Mouse (Mus musculus) frontal cortex, adult 2 months (tissue): ENCODE data around the gene Olfr1377. TPM values are rescaled to one million over a fixed set of nuclear protein-coding genes. Genes with fewer than 3 reads are reported as not detected.
"Not testable (repeated sequence)": the region's sequence is repeated elsewhere in the genome, so short reads cannot be mapped to it uniquely, and the experiment has no call there.

Source experiments
- DNase-seq, 2 experiments: peaks; one replicate each; pipeline ENCODE4 v3.0.0; 2022; ENCODE audit warnings: low spot score in 1 of 2; ENCODE audit errors: extremely low spot score in 1 of 2
- polyA plus RNA-seq: library from polyadenylated mRNA; depleted of rRNA; stranded (reverse); fragments of >200 nt; gene quantifications from 2 replicates; pipeline ENCODE4 v1.2.3, GENCODE M21; 2012; rRNA removed

Gene Olfr1377
- not detected in 2 replicates for polyA plus RNA-seq

DNA sequence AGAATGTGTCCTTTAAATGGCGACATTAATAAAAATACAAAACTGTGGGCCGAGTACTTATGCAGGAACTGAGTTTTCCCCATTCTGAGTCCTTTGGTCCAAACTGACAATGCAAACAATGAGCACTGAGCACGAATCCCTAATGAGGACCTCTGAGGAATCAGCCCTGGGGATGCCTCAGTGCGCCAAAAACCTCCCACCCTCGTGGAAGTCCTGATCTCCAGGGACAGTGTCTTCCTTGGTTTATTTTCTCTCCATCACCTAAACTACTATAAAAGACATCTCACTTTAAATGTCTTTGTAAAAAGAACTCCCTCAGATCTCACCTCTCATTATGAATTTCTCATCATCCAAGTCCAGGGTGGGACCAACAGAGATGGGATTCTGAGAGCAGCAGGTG, at the start of gene Olfr1377:
Gene Olfr1377 (plus strand): TSS at position 301 of the 400 bp plus-strand sequence.
- DNase-seq: no peak

DNA sequence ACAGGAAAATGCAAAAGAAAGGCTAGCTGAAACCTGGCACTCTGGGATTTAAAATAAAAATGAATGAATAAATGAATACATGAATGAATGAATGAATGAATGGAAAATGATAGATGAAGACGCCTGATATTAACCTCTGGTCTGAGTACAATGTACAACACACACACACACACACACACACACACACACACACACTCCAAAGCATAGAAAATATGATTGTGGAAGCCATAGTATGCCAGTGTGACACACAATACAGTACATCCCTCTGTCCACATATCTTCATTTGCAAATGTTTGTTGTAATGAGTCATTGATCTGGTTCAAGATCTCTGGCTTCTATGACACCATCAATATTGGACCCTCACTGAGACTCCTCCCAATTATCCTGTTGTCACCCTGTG, 49.7 kb upstream of the Olfr1377 start:
- no peak for DNase-seq

DNA sequence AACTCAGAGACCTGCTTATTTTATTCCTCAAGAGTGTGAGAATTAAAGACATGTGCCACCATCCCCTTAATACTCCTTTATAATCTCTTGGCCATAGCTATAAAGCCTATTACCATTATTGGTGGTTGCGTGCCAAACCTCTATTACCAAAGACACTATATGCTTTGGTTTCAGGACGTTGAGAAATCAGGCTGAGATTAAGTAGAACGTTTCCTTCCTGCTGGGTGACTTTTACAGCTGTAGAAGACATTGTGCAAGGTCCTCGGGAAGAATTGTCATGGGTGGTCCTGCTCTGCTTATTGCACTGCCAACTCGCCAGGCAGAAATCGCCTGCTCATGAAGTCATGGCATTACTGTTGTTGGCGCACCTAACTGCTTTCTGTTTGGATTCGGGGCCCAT, 43.3 kb upstream of the Olfr1377 start:
- DNase-seq: no peak

DNA sequence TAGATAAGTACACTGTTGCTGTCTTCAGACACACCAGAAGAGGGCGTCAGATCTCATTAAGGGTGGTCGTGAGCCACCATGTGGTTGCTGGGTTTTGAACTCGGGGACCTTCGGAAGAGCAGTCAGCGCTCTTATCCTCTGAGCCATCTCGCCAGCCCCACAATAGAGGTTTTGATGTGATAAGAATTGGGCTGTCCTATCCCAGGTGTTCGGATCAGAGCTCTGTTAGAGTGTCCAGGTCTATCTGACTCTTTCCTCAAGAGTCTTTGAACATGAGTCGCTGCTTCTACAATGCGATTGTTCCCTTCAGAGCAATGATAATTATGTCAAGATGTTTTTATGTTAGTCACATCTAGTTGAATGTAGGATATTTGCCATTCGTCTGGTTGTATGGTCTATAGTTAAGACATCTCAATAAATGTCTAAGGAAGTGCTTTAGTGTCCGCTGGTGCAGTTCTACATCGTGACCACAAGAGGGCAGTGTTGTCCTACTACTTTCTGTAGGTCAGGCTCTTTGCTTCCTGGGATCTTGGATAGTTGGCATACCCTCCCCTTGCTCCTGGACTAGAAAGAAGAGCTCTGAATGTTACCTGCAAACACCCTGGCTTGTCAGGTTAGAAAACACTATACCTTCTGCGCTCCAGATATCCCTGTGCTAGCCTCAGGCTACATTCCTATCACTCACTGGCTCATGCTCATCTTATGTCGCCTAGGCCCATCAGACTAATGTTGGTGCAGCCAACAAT, 42.0 kb upstream of the Olfr1377 start:
- peak in 1 of 2 experiments; percentile 66 for DNase-seq

DNA sequence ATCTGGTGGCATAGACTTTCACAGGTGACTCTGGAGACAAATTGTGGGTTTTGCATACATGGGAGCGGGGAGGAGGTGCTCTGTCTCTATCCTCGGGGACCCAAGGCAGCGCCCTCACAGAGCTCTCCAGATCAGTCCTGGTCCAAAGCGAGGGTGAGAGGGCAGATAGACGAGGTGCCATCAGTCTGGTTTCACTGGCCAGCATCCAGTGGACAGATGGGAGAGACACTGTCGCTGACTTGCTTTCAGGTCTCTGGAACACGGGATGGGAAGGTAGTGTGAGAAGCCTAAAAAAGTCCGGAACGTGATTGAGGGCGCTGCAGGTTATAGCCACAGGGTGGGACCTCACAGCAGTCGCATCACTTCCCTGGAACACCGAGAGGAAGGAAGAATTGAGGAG, 39.4 kb upstream of the Olfr1377 start:
- DNase-seq: no peak

DNA sequence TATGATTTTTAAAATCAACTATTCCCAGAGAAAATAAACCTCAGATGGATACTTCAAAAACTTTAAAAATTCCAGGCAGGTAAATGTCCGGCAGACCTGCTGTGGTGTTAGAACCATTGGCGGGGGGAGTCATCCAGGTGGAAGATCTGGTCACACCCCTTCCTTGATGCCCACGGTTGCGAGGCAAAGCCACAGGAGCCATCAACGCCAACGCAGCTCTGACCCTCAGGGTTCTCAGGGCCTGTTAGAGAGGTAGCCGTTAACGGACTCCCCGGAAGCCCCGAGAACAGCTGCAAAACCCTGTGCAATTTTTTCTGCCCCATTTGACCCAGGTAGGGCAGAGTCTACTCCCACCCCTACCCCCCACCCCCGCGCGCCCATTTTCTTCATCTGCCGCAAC, 38.3 kb upstream of the Olfr1377 start, which contains the start of gene 4933414I15Rik:
Gene 4933414I15Rik (minus strand): TSS at position 260 of the 400 bp plus-strand sequence.
- DNase-seq: no peak

DNA sequence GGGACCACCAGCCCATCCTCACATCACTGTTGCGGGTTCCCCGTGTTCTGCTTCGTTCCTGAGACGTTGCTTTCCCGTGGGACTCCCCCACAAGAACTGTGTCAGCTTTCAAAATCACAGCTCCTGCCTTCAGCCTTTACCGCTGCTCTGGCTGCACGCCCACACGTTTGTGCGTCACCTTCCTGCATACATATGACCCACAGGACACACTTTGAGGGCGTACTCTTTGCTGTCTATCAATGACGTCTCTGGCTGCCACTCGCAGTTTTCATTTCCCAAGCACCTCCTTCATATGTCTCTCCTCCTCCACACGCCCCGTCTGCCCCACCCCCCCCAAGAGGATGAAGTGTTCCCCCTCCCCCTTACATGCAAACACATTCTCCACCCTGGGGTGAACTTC, 29.5 kb upstream of the Olfr1377 start:
- DNase-seq: peak; percentile 10 to 61

DNA sequence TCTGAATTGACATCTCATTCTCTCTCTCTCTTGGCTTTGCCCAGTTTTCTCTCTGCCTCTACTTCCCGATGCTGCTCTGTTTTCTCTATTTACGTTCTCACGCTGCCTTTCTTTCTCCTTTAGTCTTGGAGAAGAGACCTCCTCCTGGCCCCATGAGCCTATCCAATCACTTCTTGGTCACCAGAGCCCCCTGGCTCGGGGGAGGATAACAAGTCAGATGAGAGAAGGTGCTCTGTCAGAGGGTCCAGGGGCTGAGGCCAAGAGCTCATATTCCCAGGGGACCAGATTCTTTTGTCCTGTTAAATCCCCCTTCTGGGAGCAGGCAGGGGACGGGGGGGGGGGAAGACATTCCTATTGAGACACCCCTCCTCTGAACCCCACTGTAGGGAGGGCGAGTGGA, 28.1 kb upstream of the Olfr1377 start, which contains the start of gene Prop1:
Gene Prop1 (minus strand): TSS at position 101 of the 400 bp plus-strand sequence.
- DNase-seq: no peak

DNA sequence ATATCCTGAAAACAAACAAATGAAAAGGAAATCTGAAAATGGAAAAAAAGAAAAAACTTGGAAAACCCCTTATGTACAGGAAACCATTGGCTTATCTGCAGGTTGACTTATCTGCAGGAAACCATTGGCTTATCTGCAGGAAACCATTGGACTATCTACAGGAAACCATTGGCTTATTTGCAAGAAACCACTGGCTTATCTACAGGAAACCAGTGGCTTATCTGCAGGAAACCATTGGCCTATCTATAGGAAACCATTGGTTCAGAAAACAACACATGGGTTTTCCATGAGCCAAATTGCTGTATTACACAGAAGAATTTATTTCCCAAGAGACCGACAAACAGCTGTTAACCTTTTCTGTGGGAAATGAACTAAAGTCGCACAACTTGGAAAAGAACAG, 16.9 kb upstream of the Olfr1377 start:
- DNase-seq: no peak

DNA sequence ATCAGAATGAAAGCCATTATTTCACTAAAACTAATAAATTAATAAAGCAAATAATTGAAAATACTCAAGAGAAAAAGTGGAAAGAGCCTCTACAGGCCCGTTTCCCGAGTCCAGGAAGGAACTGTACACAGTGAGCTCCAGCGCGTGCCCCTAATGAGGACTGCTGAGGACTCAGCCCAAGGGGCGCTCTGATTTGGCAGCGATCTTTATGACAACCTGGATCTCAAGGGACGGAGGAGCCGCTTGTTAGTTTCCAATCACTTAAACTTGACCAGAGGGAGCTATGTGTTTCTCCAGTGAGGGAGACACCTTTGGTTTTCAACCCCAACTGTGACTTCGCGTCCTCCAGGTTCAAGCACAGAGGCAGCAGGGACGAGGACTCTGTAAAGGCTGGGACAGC, 15.5 kb upstream of the Olfr1377 start, which contains the start of gene Olfr1378:
Gene Olfr1378 (plus strand): TSS at position 301 of the 400 bp plus-strand sequence.
- DNase-seq: no peak

DNA sequence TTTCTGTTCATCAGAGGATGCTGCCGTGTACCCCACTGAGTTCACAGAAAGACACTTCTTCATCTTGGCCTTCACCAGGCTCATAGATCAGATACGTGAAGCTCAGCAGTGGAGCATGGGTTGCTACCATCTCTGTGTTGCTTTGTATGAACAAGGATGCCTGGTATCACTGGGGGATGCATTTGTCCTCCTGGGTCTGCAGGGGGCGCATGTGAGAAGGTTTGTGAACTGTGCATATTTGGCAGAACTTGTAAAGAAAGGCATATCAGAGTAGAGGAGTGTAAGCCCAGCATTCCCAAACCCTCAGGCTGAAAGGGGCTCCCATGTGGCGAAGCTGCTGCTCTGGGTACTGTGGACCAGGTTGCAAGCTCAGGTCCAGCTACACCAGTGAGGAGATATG, 4.6 kb upstream of the Olfr1377 start:
- DNase-seq: peak in 1 of 2 experiments; percentile 0

DNA sequence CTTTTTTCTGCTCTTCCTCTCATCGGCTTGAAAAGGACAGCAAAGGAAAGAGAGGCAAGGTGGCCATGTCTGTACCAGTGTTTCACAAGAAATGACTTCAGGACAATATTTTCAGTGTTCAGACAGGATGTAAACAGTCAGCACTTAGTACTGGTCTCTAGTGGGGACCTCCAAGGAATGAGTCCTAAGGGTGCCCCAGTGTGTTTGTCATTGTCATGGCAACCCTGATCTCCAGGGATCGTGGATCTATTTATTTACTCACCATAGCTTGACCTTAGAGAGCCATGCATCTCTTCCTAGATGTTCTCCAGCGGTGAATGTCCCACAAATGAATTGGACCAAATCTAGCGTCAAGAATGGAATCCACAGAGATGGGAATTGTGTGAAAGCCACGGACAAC, 21.5 kb downstream of the Olfr1377 start, which contains the start of gene Olfr51:
Gene Olfr51 (plus strand): TSS at position 301 of the 400 bp plus-strand sequence.
- DNase-seq: no peak

DNA sequence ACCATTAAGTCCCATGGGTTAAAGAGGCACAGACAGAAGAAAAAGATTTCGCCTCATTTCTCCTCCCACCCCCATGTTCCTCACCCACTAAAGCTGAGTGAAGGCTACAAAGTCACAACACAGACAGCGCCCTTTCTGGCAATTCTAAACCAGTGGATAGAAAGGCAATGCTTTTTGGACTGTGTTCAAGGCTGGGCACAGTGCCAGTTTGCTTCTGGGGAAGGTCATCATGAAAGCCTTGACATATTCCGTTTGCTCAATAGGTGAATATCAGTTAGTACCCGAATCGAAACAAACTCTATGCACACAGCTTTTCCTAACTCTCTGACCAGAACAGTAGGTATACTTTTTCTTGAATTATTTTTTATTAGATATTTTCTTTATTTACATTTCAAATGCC, 30.1 kb downstream of the Olfr1377 start:
- DNase-seq: no peak

DNA sequence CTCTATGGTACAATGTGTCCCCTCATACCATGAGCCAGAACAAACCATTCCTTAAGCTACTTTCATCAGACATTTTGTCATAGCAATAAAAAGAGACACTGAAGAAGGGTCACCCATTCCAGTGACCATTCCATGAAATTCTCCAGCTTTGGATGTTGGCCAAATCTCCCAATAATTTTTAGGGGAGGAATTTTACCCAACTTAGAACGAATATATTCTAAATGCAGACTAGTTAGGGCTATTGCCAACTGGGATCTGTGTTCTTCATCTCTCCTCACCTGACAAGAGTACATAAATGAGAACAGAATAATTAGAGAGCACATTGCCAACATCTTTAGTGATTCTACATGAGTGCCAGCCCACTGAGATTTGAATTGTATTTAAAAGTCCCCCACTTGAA, 32.2 kb downstream of the Olfr1377 start, which contains the start of gene Olfr54:
Gene Olfr54 (plus strand): TSS at position 301 of the 400 bp plus-strand sequence.
- DNase-seq: no peak

DNA sequence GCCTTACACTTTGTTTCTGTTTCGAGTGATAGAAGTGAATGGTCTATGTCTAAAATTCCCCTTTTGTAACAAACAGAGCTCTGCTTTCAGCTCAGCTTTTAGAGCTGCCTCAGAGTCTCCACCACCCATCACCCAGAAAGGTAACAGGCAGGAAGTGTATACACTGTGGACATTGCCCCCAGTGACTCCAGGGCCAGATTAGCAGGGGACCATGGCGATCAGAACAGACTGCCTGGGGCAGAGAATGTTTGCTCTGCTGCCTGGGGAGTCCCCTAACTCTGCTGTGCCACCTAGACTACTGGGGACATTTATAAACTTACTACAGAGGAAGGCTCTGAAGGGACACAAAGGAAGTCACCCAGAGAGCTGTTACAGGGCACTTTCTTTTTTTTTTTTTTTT, 34.6 kb downstream of the Olfr1377 start:
- no peak for DNase-seq

DNA sequence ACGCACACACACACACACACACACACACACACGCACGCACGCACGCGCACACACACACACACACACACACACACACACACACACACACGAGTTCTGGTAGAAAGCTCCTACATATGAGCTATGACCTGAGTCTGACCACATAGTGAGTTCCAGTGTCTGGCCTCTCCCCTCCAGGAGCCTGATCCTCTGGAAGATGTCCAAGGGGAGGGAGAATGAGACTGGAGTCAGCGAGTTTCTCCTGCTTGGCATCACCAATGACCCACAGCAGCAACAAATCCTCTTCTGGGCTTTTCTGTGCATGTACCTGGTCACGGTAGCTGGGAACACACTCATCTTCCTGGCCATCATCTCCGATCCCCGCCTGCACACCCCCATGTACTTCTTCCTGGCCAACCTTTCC, 45.0 kb downstream of the Olfr1377 start:
- not testable (repeated sequence) for DNase-seq

DNA sequence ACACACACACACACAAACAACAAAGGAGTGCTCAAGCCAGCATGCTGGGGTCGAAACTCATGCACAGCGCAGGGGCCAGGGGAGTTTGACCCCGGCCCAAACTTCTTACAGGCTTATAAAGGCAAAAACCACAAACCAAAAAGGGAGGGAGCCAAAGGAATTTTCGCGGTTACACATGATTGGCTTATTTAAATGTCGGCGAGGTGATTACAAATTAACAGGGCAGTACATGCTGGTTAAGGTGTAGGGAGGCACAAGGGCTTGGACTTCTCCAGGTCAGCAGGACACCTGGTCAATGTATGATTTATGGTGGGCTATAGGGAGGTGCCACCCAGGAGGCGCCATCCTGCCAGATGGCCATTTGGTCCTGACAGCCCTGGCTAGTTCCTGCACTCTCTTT, 47.6 kb downstream of the Olfr1377 start:
- not testable (repeated sequence) for DNase-seq

DNA sequence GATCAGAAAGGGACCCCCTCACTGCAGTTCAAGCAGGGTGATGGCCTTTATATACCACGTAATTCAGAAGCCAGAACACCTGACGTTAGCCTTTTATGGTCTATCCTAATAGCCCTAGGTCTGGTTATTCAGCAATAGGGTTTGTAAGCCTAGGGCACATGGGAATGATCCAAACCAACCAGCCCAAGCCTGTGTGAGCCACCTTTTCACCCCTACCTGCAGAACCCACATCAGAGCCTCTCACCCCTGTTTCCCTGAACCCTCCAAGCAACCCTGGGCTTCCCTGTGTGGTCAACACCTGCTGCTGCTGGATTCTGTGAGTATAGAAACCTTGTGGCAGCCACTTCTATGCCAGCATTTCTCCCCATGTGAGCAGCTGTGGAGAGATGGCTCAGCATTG, 48.5 kb downstream of the Olfr1377 start:
- no peak for DNase-seq

DNA sequence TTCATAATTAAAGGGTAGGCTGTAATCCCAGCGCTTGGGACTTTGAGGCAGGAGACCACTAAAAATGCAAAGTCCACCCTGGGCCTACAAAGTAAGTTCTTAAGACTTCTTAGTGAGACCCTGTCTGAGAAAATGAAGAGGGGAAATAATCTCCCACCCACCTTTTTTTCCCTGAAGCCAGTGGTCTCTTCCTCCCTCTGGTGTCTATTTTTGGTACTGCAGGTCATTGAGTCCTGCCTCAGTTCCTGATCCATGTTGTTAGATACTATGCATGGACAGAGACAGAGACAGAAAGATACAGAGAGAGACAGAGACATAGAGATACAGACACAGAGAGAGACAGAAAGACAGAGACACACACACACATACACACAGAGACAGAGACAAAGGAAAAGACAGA, 51.1 kb downstream of the Olfr1377 start:
- DNase-seq: peak in 1 of 2 experiments; percentile 45

DNA sequence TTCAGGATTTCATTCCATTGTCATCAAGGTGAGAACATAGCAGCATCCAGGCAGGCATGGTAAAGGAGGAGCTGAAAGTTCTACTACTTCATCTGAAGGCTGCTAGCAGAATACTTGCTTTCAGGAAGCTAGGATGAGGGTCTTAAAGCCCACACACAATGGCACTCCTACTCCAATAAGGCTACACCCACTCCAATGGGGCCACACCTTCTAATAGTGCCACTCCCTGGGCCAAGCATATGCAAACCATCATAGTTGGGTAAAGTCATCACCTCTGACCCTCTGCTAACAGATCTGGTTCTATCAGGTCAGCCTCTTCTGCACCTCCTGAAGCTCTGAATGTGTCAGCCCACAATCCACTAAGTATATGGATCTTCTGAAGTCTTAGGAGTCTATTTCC, 52.4 kb downstream of the Olfr1377 start:
- not testable (repeated sequence) for DNase-seq

DNA sequence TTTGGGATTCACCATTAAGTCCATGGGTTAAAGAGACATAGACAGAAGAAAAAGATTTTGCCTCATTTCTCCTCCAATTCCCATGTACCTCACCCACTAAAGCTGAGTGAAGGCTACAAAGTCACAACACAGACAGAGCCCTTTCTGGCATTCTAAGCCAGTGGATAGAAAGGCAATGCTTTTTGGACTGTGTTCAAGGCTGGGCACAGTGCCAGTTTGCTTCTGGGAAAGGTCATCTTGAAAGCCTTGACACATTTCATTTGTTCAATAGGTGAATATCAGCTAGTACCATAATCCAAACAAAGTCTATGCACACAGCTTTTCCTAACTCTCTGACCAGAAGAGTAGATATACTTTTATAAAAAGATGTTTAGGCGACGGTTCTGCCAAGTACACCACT, 54.2 kb downstream of the Olfr1377 start:
- DNase-seq: no peak
